ENCODE assay signal across 13 mouse cellular contexts in the genomic region with DNA sequence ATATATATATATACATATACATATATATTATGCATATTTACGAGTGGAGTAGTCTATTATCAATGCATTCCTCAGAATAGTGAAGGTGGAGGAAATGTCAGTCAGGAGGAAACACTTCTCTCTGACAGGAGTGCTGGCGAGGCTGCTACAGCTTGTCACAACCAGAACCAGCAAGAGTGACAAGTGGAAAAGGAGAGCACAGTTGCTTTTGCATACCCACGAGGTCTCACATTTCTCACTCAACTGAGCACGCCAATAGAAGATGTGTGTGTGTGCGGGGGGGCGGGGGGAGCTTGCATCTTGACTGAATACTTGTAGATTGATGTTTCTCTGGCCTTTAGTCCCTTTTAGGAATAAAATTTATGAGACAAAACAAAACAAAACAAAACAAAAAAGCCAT. TPM values are rescaled to one million over a fixed set of nuclear protein-coding genes. Genes with fewer than 3 reads are reported as not detected.
"Had no signal": no experiment of that assay in that cellular context is flagged by ENCODE, and none has a peak within 500 bp of the region (broad histone marks: within the 10 kb centered on the region; RNA-seq: fewer than 3 reads in every experiment).

No protein-coding gene starts in this region.

- H3K9me3 ChIP-seq: limb, embryonic 13.5 days; midbrain, embryonic 12.5 days; neural tube, embryonic 13.5 days had no signal

- H3K9ac ChIP-seq: limb, embryonic 13.5 days; liver, embryonic 14.5 days; midbrain, embryonic 12.5 days; neural tube, embryonic 13.5 days had no signal

- ATAC-seq: midbrain, embryonic 16.5 days had no signal

- H3K36me3 ChIP-seq: limb, embryonic 13.5 days; midbrain, embryonic 12.5 days; neural tube, embryonic 13.5 days had no signal

- H3K27me3 ChIP-seq: limb, embryonic 13.5 days; midbrain, embryonic 12.5 days; neural tube, embryonic 13.5 days had no signal

- H3K4me3 ChIP-seq: layer of hippocampus, adult 2 months; limb, embryonic 13.5 days; midbrain, embryonic 12.5 days; neural tube, embryonic 13.5 days had no signal

- H3K27ac ChIP-seq: layer of hippocampus, adult 2 months; limb, embryonic 13.5 days; liver, embryonic 14.5 days; midbrain, embryonic 12.5 days; neural tube, embryonic 13.5 days; stomach, postnatal 0 days had no signal

- DNase-seq: kidney, postnatal 10 days; kidney, postnatal 4 days; left cerebral cortex, postnatal 4 days; lung, adult 18-20 months; thymus, postnatal 4 days had no signal

- H3K4me2 ChIP-seq: limb, embryonic 13.5 days; midbrain, embryonic 12.5 days; neural tube, embryonic 13.5 days had no signal

- H3K4me1 ChIP-seq: limb, embryonic 13.5 days; midbrain, embryonic 12.5 days; neural tube, embryonic 13.5 days had no signal

RNA-seq across cellular contexts. Expression of a gene that starts 11.5 kb away (rescaled TPM):
- total RNA-seq: megakaryocyte-erythroid progenitor cell, adult 5-6 weeks had no signal
